Mouse (Mus musculus): ENCODE data around the gene Gm9936.
"Not testable (repeated sequence)": the region's sequence is repeated elsewhere in the genome, so short reads cannot be mapped to it uniquely, and the experiment has no call there.

Gm9936 gene

GRCm38 (mm10) chr5:114858582-114858981 is at the start of gene Gm9936:
Gm9936 (minus strand) TSS chr5:114858682.
- DNase-seq, result no peak

- no peak for DNase-seq
Measured at GRCm38 (mm10) chr5:114902413-114902812, 43.9 kb upstream of the Gm9936 start.

- no peak for DNase-seq
Measured at GRCm38 (mm10) chr5:114898857-114899256, 40.4 kb upstream of the Gm9936 start.

- no peak for DNase-seq
Measured at GRCm38 (mm10) chr5:114897374-114897793, 38.9 kb upstream of the Gm9936 start.

GRCm38 (mm10) chr5:114896688-114897373 is 38.3 kb upstream of the Gm9936 start, which contains the start of gene Oasl2:
Oasl2 (plus strand) TSS chr5:114896936.
- DNase-seq, result no peak

GRCm38 (mm10) chr5:114895542-114895941 is 37.1 kb upstream of the Gm9936 start:
- DNase-seq, result no peak

- DNase-seq, result no peak
Measured at GRCm38 (mm10) chr5:114888995-114889394, 30.5 kb upstream of the Gm9936 start.

GRCm38 (mm10) chr5:114886801-114887200 is 28.3 kb upstream of the Gm9936 start:
- DNase-seq, result no peak

- no peak for DNase-seq
Measured at GRCm38 (mm10) chr5:114883022-114883421, 24.5 kb upstream of the Gm9936 start.

GRCm38 (mm10) chr5:114882319-114882718 is 23.8 kb upstream of the Gm9936 start:
- not testable (repeated sequence) for DNase-seq

GRCm38 (mm10) chr5:114879399-114879798 is 20.9 kb upstream of the Gm9936 start:
- no peak for DNase-seq

- DNase-seq, result no peak
Measured at GRCm38 (mm10) chr5:114877487-114877886, 19.0 kb upstream of the Gm9936 start.

- DNase-seq, result no peak
Measured at GRCm38 (mm10) chr5:114876331-114876730, 17.8 kb upstream of the Gm9936 start.

- DNase-seq, result no peak
Measured at GRCm38 (mm10) chr5:114875858-114876257, 17.4 kb upstream of the Gm9936 start.

GRCm38 (mm10) chr5:114865279-114865678 is 6.8 kb upstream of the Gm9936 start:
- DNase-seq, result no peak

- DNase-seq, result no peak
Measured at GRCm38 (mm10) chr5:114864813-114865212, 6.3 kb upstream of the Gm9936 start.

- DNase-seq, result no peak
Measured at GRCm38 (mm10) chr5:114861730-114862129, 3.2 kb upstream of the Gm9936 start.

- peak; percentile 31 for DNase-seq
Measured at GRCm38 (mm10) chr5:114859253-114859652, 771 bp upstream of the Gm9936 start.

GRCm38 (mm10) chr5:114853364-114853763 is 5.1 kb downstream of the Gm9936 start, which contains the start of gene 4930519G04Rik:
4930519G04Rik (plus strand) TSS chr5:114853664.
- DNase-seq, result not testable (repeated sequence)

GRCm38 (mm10) chr5:114851565-114852236 is 6.8 kb downstream of the Gm9936 start:
- DNase-seq, result no peak

GRCm38 (mm10) chr5:114844371-114844770 is 14.1 kb downstream of the Gm9936 start:
- not testable (repeated sequence) for DNase-seq

GRCm38 (mm10) chr5:114842674-114843073 is 15.8 kb downstream of the Gm9936 start:
- no peak for DNase-seq

GRCm38 (mm10) chr5:114842155-114842554 is 16.3 kb downstream of the Gm9936 start:
- DNase-seq, result not testable (repeated sequence)

- DNase-seq, result not testable (repeated sequence)
Measured at GRCm38 (mm10) chr5:114840481-114840880, 18.0 kb downstream of the Gm9936 start.

Data from layer of hippocampus, adult 9-11 months (tissue).